Mouse (Mus musculus) G1E (cell line): ENCODE results near the gene Cracr2b.

ENCODE experiments used
- CTCF ChIP-seq: IDR thresholded peaks from 2 replicates; pipeline ENCODE4 v1.5.1; 2012; ENCODE audit warnings: low read depth, low read length, inconsistent platforms, mixed read lengths
- GATA1 ChIP-seq: IDR thresholded peaks from 2 replicates; pipeline ENCODE4 v1.6.1; 2012; ENCODE audit warnings: borderline replicate concordance, low read length, inconsistent platforms, mixed read lengths
- GATA2 ChIP-seq: IDR thresholded peaks from 2 replicates; pipeline ENCODE4 v1.6.1; 2012; ENCODE audit warnings: low read depth, low read length, inconsistent platforms, borderline replicate concordance
- POLR2AphosphoS5 ChIP-seq: IDR thresholded peaks from 2 replicates; pipeline ENCODE4 v1.6.1; 2012; ENCODE audit warnings: low read depth, low read length, inconsistent platforms; ENCODE audit not compliant: insufficient replicate concordance
- TAL1 ChIP-seq: conservative IDR thresholded peaks from 2 replicates; pipeline ENCODE4 v1.6.1; 2012; ENCODE audit warnings: low read depth, low read length, inconsistent platforms, mixed read lengths

GRCm38 (mm10) chr7:141429840-141430584, 30.9 kb upstream of the Cracr2b start:
- TF ChIP-seq GATA1, result no peak
- TF ChIP-seq CTCF, result no peak
- TF ChIP-seq POLR2AphosphoS5, result no peak
- no peak for TF ChIP-seq TAL1
- TF ChIP-seq GATA2, result no peak
